Mouse (Mus musculus) liver, postnatal 0 days (tissue): ENCODE data around the gene Tmprss7. TPM values are rescaled to one million over a fixed set of nuclear protein-coding genes. Genes with fewer than 3 reads are reported as not detected.
A peak's percentile ranks its signal among the peaks of the same experiment; 100 is the strongest.

Experiments used
- ATAC-seq: fragments of 200-750 bp; cut with Nextera tagmentation; 2 replicates; pipeline ENCODE4 v1.8.0; 2017; ENCODE audit warnings: mild to moderate bottlenecking, moderate library complexity
- DNase-seq: peaks from one replicate; pipeline ENCODE4 v3.0.0-alpha.2; 2016
- H3K27ac ChIP-seq: fragments of 300-500 bp; sonication (generic); 2 replicates; pipeline ENCODE4 v1.5.1; 2014; ENCODE audit warnings: antibody characterized with exemption, moderate library complexity, mild to moderate bottlenecking, low read depth
- H3K27me3 ChIP-seq: fragments of 300-500 bp; sonication (generic); 2 replicates; pipeline ENCODE4 v1.6.1; 2014; ENCODE audit warnings: low read length, control low read depth, mixed read lengths; ENCODE audit not compliant: insufficient read depth
- H3K36me3 ChIP-seq: fragments of 300-500 bp; sonication (generic); replicated peaks from 2 replicates; pipeline ENCODE4 v1.6.1; 2014; ENCODE audit warnings: mild to moderate bottlenecking, control low read depth, low read length, moderate library complexity, mixed read lengths; ENCODE audit not compliant: insufficient read depth
- H3K4me1 ChIP-seq: fragments of 300-500 bp; sonication (generic); 2 replicates; pipeline ENCODE4 v1.6.1; 2014; ENCODE audit warnings: antibody characterized with exemption, mild to moderate bottlenecking, control low read depth; ENCODE audit not compliant: insufficient read depth
- H3K4me2 ChIP-seq: fragments of 300-500 bp; sonication (generic); 2 replicates; pipeline ENCODE4 v1.6.1; 2014; ENCODE audit warnings: low read depth, mild to moderate bottlenecking, low read length, moderate library complexity, mixed read lengths
- H3K4me3 ChIP-seq: fragments of 300-500 bp; sonication (generic); 2 replicates; pipeline ENCODE4 v1.5.1; 2014; ENCODE audit warnings: low read depth, low read length
- H3K9ac ChIP-seq: fragments of 300-500 bp; sonication (generic); replicated peaks from 2 replicates; pipeline ENCODE4 v1.6.1; 2014; ENCODE audit warnings: mild to moderate bottlenecking, moderate library complexity
- H3K9me3 ChIP-seq: fragments of 300-500 bp; sonication (generic); 2 replicates; pipeline ENCODE4 v1.6.1; 2016; ENCODE audit warnings: mild to moderate bottlenecking, control low read depth, low read length, mixed read lengths
- CTCF ChIP-seq: sonication (generic); IDR thresholded peaks from 2 replicates; pipeline ENCODE4 v1.5.1; 2016; ENCODE audit warnings: antibody characterized with exemption, low read depth
- EP300 ChIP-seq: IDR thresholded peaks from 2 replicates; pipeline ENCODE4 v1.6.1; 2016; ENCODE audit warnings: antibody characterized with exemption, low read depth, mild to moderate bottlenecking
- WGBS: fragments of 180-500 bp; shearing (Covaris S2); extraction: QIAGEN DNeasy Blood & Tissue Kit; methylation state at CpG from one replicate; pipeline ENCODE4 v1.1.7; 2014; ENCODE audit not compliant: insufficient replicate concordance; 5-methylcytosine and 5-hydroxymethylcytosine counted together
- polyA plus RNA-seq: library from polyadenylated mRNA; unstranded; fragments of >200 nt; fragmentation: Nextera tagmentation; extraction: Ambion mirVana; gene quantifications from 2 replicates; pipeline ENCODE4 v1.2.1, GENCODE M21; 2015

Tmprss7 gene
- polyA plus RNA-seq, 1 experiment from 2014 or later, result 0.14 TPM

DNA sequence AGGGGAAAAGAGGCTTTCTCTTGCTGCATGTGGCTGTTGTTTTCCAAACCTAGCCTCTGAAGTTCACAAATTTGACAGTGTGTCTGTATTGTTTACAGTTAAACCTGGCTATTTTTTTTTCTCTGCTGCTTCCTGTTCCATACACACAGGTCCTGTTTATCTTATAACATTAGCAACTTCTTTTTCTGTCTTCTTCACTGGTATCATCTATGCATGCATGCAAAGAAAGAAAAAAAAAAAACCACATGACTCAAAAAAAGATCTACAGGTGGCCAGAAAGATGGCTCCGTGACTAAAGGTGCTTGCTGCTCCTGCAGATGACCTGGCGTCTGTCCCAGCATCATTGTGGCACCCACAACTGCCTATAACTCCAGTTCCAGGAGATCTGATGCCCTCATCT lies 68.1 kb downstream of the Tmprss7 start:
- TF ChIP-seq CTCF (no peak), EP300 (no peak)
- no peak overlapping the region for H3K4me2 ChIP-seq
- no peak for DNase-seq
- no peaks in the 10 kb centered on the region for H3K27me3 ChIP-seq
- H3K4me3 ChIP-seq, result no peak overlapping the region
- H3K9me3 ChIP-seq, result no peaks in the 10 kb centered on the region
- WGBS, result 56% methylated on average over 2 of the region's 2 CpGs
- no peaks in the 10 kb centered on the region for H3K4me1 ChIP-seq
- H3K36me3 ChIP-seq, result no peaks in the 10 kb centered on the region
- no peak for ATAC-seq
- no peak overlapping the region for H3K9ac ChIP-seq
- no peak overlapping the region for H3K27ac ChIP-seq

DNA sequence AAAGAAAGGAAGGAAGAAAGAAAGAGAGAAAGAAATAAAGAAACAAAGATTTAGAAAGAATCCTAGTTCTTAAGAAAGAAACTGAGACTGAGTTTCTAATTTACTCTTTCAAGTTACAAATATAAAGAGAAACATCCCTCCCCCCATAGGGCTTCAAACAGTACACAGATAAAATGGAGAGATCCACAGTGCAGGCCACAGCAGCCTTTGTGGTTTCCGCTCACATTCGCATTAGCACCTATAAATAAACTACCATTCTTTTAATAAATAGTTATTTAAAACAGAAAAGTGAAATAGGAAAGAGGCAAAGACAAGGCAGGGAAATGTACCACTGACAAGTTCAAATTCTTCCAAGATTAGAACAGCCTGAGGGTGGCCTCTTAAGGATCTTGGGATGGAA lies 68.7 kb downstream of the Tmprss7 start:
- Histone ChIP-seq H3K4me3 (no peak overlapping the region), H3K4me2 (no peak overlapping the region), H3K9ac (no peak overlapping the region), H3K27me3 (no peaks in the 10 kb centered on the region), H3K27ac (no peak overlapping the region), H3K36me3 (no peaks in the 10 kb centered on the region), H3K4me1 (no peaks in the 10 kb centered on the region), H3K9me3 (no peaks in the 10 kb centered on the region)
- no peak for TF ChIP-seq EP300
- TF ChIP-seq CTCF, result no peak
- ATAC-seq (no peak), DNase-seq (no peak)
- WGBS, result 42% methylated on average over 2 of the region's 2 CpGs

DNA sequence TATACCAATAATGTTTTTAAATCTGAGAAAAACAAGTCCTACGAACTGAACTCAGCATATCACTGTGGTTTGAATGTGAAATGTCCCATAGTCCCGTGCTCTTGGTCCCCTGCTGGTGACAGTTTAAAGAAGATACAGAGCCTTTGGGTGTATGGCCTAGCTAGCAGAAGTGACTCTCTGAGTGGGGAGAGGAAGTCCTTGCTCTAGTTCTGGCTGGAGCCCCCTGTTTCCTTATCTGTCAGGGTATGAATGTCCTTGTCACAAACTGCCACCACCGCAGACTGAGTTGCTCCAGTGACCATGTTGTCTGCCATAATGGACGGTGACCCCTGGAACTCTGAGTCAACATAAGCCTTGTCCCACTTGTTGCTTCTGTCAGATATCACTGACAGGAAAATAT lies 70.2 kb downstream of the Tmprss7 start:
- 32% methylated on average over 4 of the region's 4 CpGs for WGBS
- H3K27ac ChIP-seq, result no peak overlapping the region

DNA sequence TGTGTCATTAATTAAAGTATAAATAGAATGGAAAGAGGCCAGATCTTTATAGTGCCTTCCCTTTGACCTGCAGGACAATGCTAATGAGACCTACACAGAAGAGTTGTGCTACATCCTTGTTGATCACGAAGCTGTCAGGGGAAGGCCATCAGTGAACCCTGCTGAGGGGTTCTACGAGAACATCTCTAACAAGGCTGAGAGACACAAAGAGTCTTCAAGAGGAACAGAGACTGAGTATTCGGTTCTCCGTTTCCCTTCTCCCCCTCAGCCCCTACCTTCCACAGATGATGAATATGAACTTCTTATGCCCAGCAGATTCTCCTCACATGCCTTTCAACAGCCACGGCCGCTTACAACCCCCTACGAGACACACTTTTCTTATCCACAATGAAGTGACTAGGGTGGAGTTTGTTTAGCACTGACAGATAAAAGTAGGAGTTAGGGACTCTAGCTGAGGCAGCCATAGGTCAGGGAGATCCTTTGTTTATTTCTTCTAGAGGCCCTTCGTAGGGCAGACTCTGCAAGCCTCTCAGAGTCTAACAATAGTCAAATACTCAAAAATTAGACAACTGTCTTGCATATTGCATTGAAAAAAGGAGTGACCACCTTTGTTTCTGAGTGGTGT lies 73.6 kb downstream of the Tmprss7 start:
- no peak overlapping the region for H3K4me2 ChIP-seq
- H3K36me3 ChIP-seq, result no peaks in the 10 kb centered on the region
- H3K9ac ChIP-seq, result no peak overlapping the region
- ATAC-seq, result no peak
- H3K27me3 ChIP-seq, result no peaks in the 10 kb centered on the region
- no peak for DNase-seq
- H3K4me3 ChIP-seq, result no peak overlapping the region
- no peak overlapping the region for H3K27ac ChIP-seq
- WGBS, result 50% methylated on average over 8 of the region's 8 CpGs
- TF ChIP-seq CTCF, result no peak
- no peak for TF ChIP-seq EP300
- no peaks in the 10 kb centered on the region for H3K9me3 ChIP-seq
- no peaks in the 10 kb centered on the region for H3K4me1 ChIP-seq

More for the DNA sequence above, 70.2 kb downstream of the Tmprss7 start:
- Histone ChIP-seq H3K4me1 (no peaks in the 10 kb centered on the region), H3K4me3 (no peak overlapping the region), H3K9ac (no peak overlapping the region), H3K9me3 (no peaks in the 10 kb centered on the region), H3K36me3 (no peaks in the 10 kb centered on the region), H3K27me3 (no peaks in the 10 kb centered on the region), H3K4me2 (no peak overlapping the region)
- DNase-seq, result no peak
- TF ChIP-seq CTCF, result peak; percentile 23; the same call in 1 of the 2 replicates
- TF ChIP-seq EP300, result no peak
- ATAC-seq, result no peak

DNA sequence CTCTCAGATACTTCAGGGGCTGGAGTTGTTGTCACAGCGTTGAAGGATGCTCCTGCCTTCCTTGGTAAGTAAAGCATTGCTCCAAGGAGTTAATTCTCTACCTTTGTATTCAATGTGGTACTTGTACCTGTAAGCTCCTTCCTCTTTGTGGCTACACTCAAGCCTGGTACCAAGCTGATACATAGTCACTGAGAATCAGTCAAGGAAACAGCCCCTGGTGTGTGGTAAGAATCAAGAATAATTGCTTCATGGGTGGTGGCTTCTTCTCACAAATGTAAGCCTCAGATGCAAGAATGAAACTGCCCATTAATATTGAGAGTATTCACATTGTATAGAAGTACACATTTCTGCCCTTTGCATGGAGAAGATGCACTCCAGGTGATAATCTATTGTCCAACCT lies 77.5 kb downstream of the Tmprss7 start:
- no peak for DNase-seq
- no peaks in the 10 kb centered on the region for H3K9me3 ChIP-seq
- 76% methylated on average over 1 of the region's 1 CpGs for WGBS
- no peak overlapping the region for H3K4me2 ChIP-seq
- no peaks in the 10 kb centered on the region for H3K36me3 ChIP-seq
- H3K27me3 ChIP-seq, result no peaks in the 10 kb centered on the region
- TF ChIP-seq EP300, result no peak
- TF ChIP-seq CTCF, result no peak
- no peak overlapping the region for H3K9ac ChIP-seq
- H3K4me3 ChIP-seq, result no peak overlapping the region
- no peak for ATAC-seq
- no peak overlapping the region for H3K27ac ChIP-seq
- H3K4me1 ChIP-seq, result no peaks in the 10 kb centered on the region

DNA sequence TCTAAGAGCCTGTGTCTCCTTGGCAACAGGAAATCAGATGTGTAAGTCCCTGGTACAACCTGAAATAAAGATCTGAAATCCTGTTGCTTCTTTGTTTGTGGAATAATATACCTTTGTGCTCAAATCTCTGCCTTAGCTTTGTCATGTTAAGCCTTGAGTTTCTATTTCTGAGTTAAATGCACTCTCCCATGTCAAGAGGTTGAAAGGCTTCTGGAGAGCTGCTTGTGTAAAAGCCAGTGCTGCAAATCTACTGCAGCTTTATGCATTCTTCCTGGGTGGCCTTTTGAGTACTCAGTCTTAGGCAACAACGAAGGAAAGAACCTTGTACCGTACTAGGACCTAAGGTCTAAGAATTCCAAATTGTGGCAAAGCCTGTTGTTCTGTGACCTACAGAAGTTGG lies 80.2 kb downstream of the Tmprss7 start:
- Histone ChIP-seq H3K9ac (no peak overlapping the region), H3K27ac (no peak overlapping the region), H3K4me3 (no peak overlapping the region), H3K36me3 (no peaks in the 10 kb centered on the region), H3K4me1 (peaks cover 8% of the 10 kb centered on the region; the same call in 1 of the 2 replicates), H3K27me3 (no peaks in the 10 kb centered on the region), H3K4me2 (no peak overlapping the region), H3K9me3 (no peaks in the 10 kb centered on the region)
- WGBS, result 82% methylated on average over 2 of the region's 2 CpGs
- DNase-seq (no peak), ATAC-seq (no peak)
- TF ChIP-seq CTCF, result no peak
- TF ChIP-seq EP300, result no peak

DNA sequence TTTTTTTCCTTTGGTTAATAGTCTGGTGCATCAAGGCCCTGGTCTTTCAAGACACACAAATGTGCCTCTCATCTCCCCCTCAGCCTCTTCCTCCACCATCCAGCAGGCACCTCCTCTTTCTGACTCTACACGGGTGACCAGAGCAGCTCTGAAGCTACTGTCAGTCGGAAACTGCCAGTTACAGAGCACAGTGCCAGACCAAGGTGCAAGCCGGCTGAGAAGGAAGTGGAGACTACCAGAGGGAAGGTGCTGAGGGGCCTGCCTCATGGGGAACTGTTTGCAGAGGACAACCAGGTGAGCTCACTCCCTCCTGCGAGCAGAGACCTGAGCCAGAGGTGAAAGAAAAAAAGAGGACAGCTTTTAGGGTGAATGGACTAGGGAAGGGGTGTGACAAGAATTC lies 83.2 kb downstream of the Tmprss7 start, which contains the start of gene Gcsam:
Gene Gcsam, plus strand, starts transcription at position 114 of the 400 bp plus-strand sequence.
- Histone ChIP-seq H3K9me3 (no peaks in the 10 kb centered on the region), H3K4me3 (no peak within 1 kb of the TSS), H3K4me1 (peaks cover 11% of the 10 kb centered on the region), H3K9ac (no peak within 1 kb of the TSS), H3K27ac (peak within 1 kb of the TSS; percentile 86), H3K4me2 (no peak within 1 kb of the TSS), H3K27me3 (no peaks in the 10 kb centered on the region), H3K36me3 (no peaks in the 10 kb centered on the region)
- TF ChIP-seq CTCF (no peak), EP300 (no peak)
- WGBS, result 34% methylated on average over 4 of the region's 4 CpGs
- no peak for DNase-seq
- no peak for ATAC-seq
